Mouse (Mus musculus): ENCODE data around the gene Hist1h2bp.
"Not testable (repeated sequence)": the region's sequence is repeated elsewhere in the genome, so short reads cannot be mapped to it uniquely, and the experiment has no call there.

Gene Hist1h2bp

GRCm38 (mm10) chr13:21783734-21784161 lies 3.5 kb upstream of the Hist1h2bp start:
- no peak for DNase-seq

GRCm38 (mm10) chr13:21784311-21784710 lies 3.0 kb upstream of the Hist1h2bp start:
- DNase-seq = no peak

- DNase-seq = no peak
Measured at GRCm38 (mm10) chr13:21786189-21786898, 917 bp upstream of the Hist1h2bp start.

- DNase-seq = no peak
Measured at GRCm38 (mm10) chr13:21787760-21788593, 716 bp downstream of the Hist1h2bp start.

GRCm38 (mm10) chr13:21789925-21790324 lies 2.7 kb downstream of the Hist1h2bp start:
- no peak for DNase-seq

GRCm38 (mm10) chr13:21790601-21791283 lies 3.5 kb downstream of the Hist1h2bp start:
- no peak for DNase-seq

- no peak for DNase-seq
Measured at GRCm38 (mm10) chr13:21795584-21795983, 8.3 kb downstream of the Hist1h2bp start.

- not testable (repeated sequence) for DNase-seq
Measured at GRCm38 (mm10) chr13:21797163-21797562, 9.9 kb downstream of the Hist1h2bp start.

- not testable (repeated sequence) for DNase-seq
Measured at GRCm38 (mm10) chr13:21803058-21803457, 15.8 kb downstream of the Hist1h2bp start.

- DNase-seq = not testable (repeated sequence)
Measured at GRCm38 (mm10) chr13:21810073-21810472, 22.8 kb downstream of the Hist1h2bp start, which contains the start of the genes Hist1h2bq and Hist1h2ao. Hist1h2bq (minus strand) TSS chr13:21810197. Hist1h2ao (plus strand) TSS chr13:21810465.

- DNase-seq = not testable (repeated sequence)
Measured at GRCm38 (mm10) chr13:21811074-21811473, 23.8 kb downstream of the Hist1h2bp start.

- DNase-seq = peak; percentile 8
Measured at GRCm38 (mm10) chr13:21811539-21811938, 24.3 kb downstream of the Hist1h2bp start, which contains the start of gene Hist1h4m. Hist1h4m (plus strand) TSS chr13:21811746.

GRCm38 (mm10) chr13:21812092-21812491 lies 24.8 kb downstream of the Hist1h2bp start:
- DNase-seq = not testable (repeated sequence)

GRCm38 (mm10) chr13:21820082-21820890 lies 33.0 kb downstream of the Hist1h2bp start:
- DNase-seq = not testable (repeated sequence)

- no peak for DNase-seq
Measured at GRCm38 (mm10) chr13:21828511-21828910, 41.2 kb downstream of the Hist1h2bp start.

GRCm38 (mm10) chr13:21830344-21830743 lies 43.1 kb downstream of the Hist1h2bp start:
- no peak for DNase-seq

GRCm38 (mm10) chr13:21831418-21832394 lies 44.4 kb downstream of the Hist1h2bp start, which contains the start of gene Hist1h4n:
Hist1h4n (minus strand) TSS chr13:21832196.
- DNase-seq = not testable (repeated sequence)

GRCm38 (mm10) chr13:21833461-21833860 lies 46.2 kb downstream of the Hist1h2bp start, which contains the start of the genes Hist1h2ap and Hist1h2br:
Hist1h2ap (minus strand) TSS chr13:21833507.
Hist1h2br (plus strand) TSS chr13:21833743.
- DNase-seq = not testable (repeated sequence)

All from right cerebral cortex, postnatal 14 days (tissue).